Mouse (Mus musculus) kidney, postnatal 0 days (tissue): ENCODE data around the gene Lrrc18. TPM values are rescaled to one million over a fixed set of nuclear protein-coding genes. Genes with fewer than 3 reads are reported as not detected.

Experiments used
- ATAC-seq: fragments of 200-750 bp; cut with Nextera tagmentation; replicated peaks from 2 replicates; pipeline ENCODE4 v1.8.0; 2017; ENCODE audit warnings: low read depth, moderate number of reproducible peaks, moderate TSS enrichment, moderate library complexity; ENCODE audit not compliant: low FRiP score
- DNase-seq: peaks from one replicate; pipeline ENCODE4 v3.0.0-alpha.2; 2016; ENCODE audit warnings: low spot score
- H3K27ac ChIP-seq: fragments of 300-500 bp; sonication (generic); 2 replicates; pipeline ENCODE4 v1.5.1; 2014; ENCODE audit warnings: mild to moderate bottlenecking
- H3K27me3 ChIP-seq: fragments of 300-500 bp; sonication (generic); 2 replicates; pipeline ENCODE4 v1.6.1; 2014; ENCODE audit warnings: low read length, mixed read lengths; ENCODE audit not compliant: insufficient read depth
- H3K36me3 ChIP-seq: fragments of 300-500 bp; sonication (generic); 2 replicates; pipeline ENCODE4 v1.6.1; 2014; ENCODE audit warnings: low read length, mixed read lengths; ENCODE audit not compliant: insufficient read depth
- H3K4me1 ChIP-seq: fragments of 300-500 bp; sonication (generic); replicated peaks from 2 replicates; pipeline ENCODE4 v1.6.1; 2014; ENCODE audit warnings: antibody characterized with exemption, low read length, mixed read lengths; ENCODE audit not compliant: insufficient read depth
- H3K4me2 ChIP-seq: fragments of 300-500 bp; sonication (generic); 2 replicates; pipeline ENCODE4 v1.6.1; 2014; ENCODE audit warnings: mild to moderate bottlenecking, low read length, moderate library complexity, mixed read lengths
- H3K4me3 ChIP-seq: fragments of 300-500 bp; sonication (generic); replicated peaks from 2 replicates; pipeline ENCODE4 v1.5.1; 2014; ENCODE audit warnings: low read depth, low read length
- H3K9ac ChIP-seq: fragments of 300-500 bp; sonication (generic); 2 replicates; pipeline ENCODE4 v1.6.1; 2014; ENCODE audit warnings: low read depth, low read length
- H3K9me3 ChIP-seq: fragments of 300-500 bp; sonication (generic); replicated peaks from 2 replicates; pipeline ENCODE4 v1.6.1; 2016; ENCODE audit warnings: low read length, inconsistent platforms, mixed read lengths
- CTCF ChIP-seq: IDR thresholded peaks from 2 replicates; pipeline ENCODE4 v1.5.1; 2016; ENCODE audit warnings: antibody characterized with exemption, low read depth, mild to moderate bottlenecking, moderate library complexity
- WGBS: fragments of 180-500 bp; shearing (Covaris S2); extraction: QIAGEN DNeasy Blood & Tissue Kit; methylation state at CpG from one replicate; pipeline ENCODE4 v1.1.7; 2014; 5-methylcytosine and 5-hydroxymethylcytosine counted together
- polyA plus RNA-seq: library from polyadenylated mRNA; unstranded; fragments of >200 nt; fragmentation: Nextera tagmentation; extraction: Ambion mirVana; gene quantifications from 2 replicates; pipeline ENCODE4 v1.2.1, GENCODE M21; 2015

Lrrc18 gene
- polyA plus RNA-seq: 0.56 and 0.72 TPM in 2 replicates

DNA sequence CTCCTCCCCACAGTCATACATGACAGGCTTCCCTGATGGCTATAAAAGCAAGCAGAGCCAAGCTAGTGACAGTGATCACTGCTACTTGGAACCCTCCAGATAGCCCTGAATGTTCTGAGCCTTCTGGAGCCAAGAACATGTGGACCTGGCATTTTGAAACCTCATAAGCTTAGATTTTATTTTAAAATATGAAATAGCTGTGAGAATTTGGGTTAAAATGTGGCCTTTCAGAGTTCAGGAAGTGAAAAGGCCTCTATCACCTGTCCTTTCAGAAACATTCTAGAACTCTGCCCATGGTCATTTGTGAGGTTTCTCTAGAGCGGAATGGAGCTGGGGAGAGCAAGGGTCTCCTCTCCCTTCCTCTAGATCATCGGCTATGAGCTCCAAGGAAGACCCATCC, at the start of gene Lrrc18:
TSS of gene Lrrc18 (plus strand) at position 301 of the 400 bp plus-strand sequence.
- Histone ChIP-seq H3K27me3 (no peaks in the 10 kb centered on the region), H3K4me1 (no peaks in the 10 kb centered on the region)

DNA sequence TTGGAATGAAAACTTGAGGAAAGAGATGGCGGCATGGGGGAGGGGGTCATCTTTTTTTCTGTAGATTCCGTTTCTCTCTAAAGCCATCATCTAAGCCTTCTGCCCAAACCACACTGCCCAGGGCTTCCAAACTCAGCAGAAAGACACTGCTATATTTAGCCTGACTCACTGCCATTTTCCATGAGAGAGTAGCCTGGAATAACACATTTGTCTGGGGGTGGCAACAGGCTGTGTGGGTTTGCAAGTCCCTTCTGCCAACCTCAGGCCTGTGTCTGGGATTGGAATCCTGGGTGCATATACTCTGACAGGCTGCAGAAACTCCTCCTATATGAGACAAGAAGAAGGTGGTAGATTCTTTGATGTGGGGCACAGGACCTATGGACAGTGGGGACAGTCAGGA, 43.7 kb upstream of the Lrrc18 start:
- H3K27ac ChIP-seq: no peak overlapping the region
- H3K4me1 ChIP-seq: peaks cover 6% of the 10 kb centered on the region
- WGBS: 92% methylated on average over 2 of the region's 2 CpGs
- H3K4me2 ChIP-seq: no peak overlapping the region
- H3K9me3 ChIP-seq: no peaks in the 10 kb centered on the region
- no peak for TF ChIP-seq CTCF
- no peak overlapping the region for H3K4me3 ChIP-seq
- H3K27me3 ChIP-seq: 0 out of 2 replicates have a peak, but pooled peaks cover 8% of the 10 kb centered on the region
- ATAC-seq: no peak
- DNase-seq: no peak
- no peak overlapping the region for H3K9ac ChIP-seq
- no peaks in the 10 kb centered on the region for H3K36me3 ChIP-seq

More for the DNA sequence above, at the start of gene Lrrc18:
- Histone ChIP-seq H3K27ac (no peak within 1 kb of the TSS), H3K36me3 (no peaks in the 10 kb centered on the region), H3K4me3 (no peak within 1 kb of the TSS), H3K4me2 (no peak within 1 kb of the TSS), H3K9me3 (no peaks in the 10 kb centered on the region), H3K9ac (no peak within 1 kb of the TSS)
- ATAC-seq (no peak), DNase-seq (no peak)
- WGBS: 90% methylated on average over 2 of the region's 2 CpGs
- TF ChIP-seq CTCF: no peak

DNA sequence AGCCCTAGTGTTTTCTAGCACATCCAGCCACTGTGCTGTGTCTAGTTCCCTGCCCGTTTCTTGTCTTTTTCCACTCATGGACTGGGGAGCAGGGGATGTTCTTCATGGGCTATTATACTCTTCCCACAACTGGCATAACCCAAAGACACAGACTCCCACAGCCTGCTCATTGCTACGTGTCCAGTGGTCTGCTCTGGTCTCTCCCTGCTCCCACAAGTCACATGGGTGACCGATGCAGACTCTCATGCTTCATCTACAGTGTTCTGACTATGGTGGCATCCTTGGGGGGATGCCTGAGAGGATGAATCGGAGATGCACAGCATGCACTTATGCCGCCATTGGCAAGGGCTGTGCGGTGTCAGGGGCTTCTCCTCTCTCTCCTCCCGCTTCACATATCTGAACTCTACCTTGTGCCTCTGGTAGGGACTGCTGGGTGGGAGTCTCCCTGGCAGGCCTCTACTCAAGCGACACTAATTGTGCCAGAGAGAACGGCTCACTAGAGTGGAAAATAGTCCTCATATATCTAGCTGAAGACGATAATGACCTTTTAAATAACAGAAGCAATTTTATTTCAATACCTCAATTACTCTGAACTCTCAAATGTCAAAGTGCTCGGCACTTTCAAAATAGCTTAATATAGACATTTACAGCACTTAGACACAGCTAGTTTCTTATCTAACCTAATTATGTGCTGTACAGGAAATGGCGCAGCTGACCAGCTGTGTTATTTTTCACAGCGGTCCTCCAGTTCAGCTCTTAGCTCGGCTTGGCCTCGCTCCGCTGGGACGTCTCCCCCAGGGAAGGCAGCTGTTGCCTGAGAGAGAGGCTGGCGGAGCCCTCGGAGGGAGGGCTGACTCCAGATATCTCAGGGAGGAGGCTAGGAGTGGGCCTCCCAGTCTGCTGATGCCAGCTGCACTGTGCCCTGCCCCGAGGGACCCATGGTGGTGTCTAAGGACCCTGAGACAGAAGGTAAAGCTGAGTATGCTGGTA, 40.6 kb upstream of the Lrrc18 start:
- DNase-seq (peak; percentile 93), ATAC-seq (peak; percentile 81)
- TF ChIP-seq CTCF: no peak
- no peaks in the 10 kb centered on the region for H3K9me3 ChIP-seq
- 0 out of 2 replicates have a peak, but pooled peaks cover 8% of the 10 kb centered on the region for H3K27me3 ChIP-seq
- H3K4me2 ChIP-seq: no peak overlapping the region
- peaks cover 6% of the 10 kb centered on the region for H3K4me1 ChIP-seq
- H3K27ac ChIP-seq: peak overlapping the region; percentile 76
- H3K36me3 ChIP-seq: no peaks in the 10 kb centered on the region
- H3K9ac ChIP-seq: no peak overlapping the region
- no peak overlapping the region for H3K4me3 ChIP-seq
- 15% methylated on average over 20 of the region's 20 CpGs for WGBS

GRCm38 (mm10) chr14:32956486-32956885, 34.7 kb upstream of the Lrrc18 start:
- no peak overlapping the region for H3K4me3 ChIP-seq
- H3K9me3 ChIP-seq: no peaks in the 10 kb centered on the region
- DNase-seq (no peak), ATAC-seq (no peak)
- H3K4me2 ChIP-seq: no peak overlapping the region
- peaks cover 4% of the 10 kb centered on the region; the same call in 1 of the 2 replicates for H3K4me1 ChIP-seq
- H3K9ac ChIP-seq: no peak overlapping the region
- no peak for TF ChIP-seq CTCF
- 0 out of 2 replicates have a peak, but pooled peaks cover 11% of the 10 kb centered on the region for H3K27me3 ChIP-seq
- H3K27ac ChIP-seq: no peak overlapping the region
- no peaks in the 10 kb centered on the region for H3K36me3 ChIP-seq
- 57% methylated on average over 8 of the region's 8 CpGs for WGBS

DNA sequence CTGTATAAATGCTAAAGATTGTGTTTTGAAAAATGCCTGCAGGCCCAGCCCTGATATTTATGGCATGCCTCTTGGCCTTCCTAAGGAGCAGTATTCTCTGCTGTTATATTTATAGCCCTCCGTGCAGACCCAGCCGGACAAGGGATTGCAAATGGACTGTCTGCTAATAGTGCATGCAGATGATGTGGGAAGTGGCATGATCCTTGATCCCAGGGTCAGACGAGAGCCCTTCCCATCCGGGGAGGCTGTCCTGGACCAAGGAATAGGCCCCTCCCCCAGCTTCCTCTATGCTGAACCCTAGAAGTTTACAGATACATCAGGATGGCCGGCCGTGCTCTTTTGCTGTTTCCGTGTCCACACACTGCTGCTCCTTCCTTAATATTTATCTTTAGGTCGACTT, 32.5 kb upstream of the Lrrc18 start:
- no peak overlapping the region for H3K9ac ChIP-seq
- DNase-seq (peak; percentile 51), ATAC-seq (no peak)
- no peak overlapping the region for H3K4me2 ChIP-seq
- H3K27ac ChIP-seq: no peak overlapping the region
- no peak overlapping the region for H3K4me3 ChIP-seq
- no peaks in the 10 kb centered on the region for H3K36me3 ChIP-seq
- TF ChIP-seq CTCF: no peak
- WGBS: 19% methylated on average over 8 of the region's 8 CpGs
- H3K27me3 ChIP-seq: 0 out of 2 replicates have a peak, but pooled peaks cover 8% of the 10 kb centered on the region
- no peaks in the 10 kb centered on the region for H3K9me3 ChIP-seq
- peaks cover 6% of the 10 kb centered on the region; the same call in 1 of the 2 replicates for H3K4me1 ChIP-seq

GRCm38 (mm10) chr14:32960481-32960880, 30.7 kb upstream of the Lrrc18 start:
- Histone ChIP-seq H3K4me3 (no peak overlapping the region), H3K36me3 (no peaks in the 10 kb centered on the region), H3K9ac (no peak overlapping the region), H3K4me1 (peaks cover 6% of the 10 kb centered on the region; the same call in 1 of the 2 replicates), H3K4me2 (no peak overlapping the region), H3K27ac (no peak overlapping the region), H3K9me3 (no peaks in the 10 kb centered on the region), H3K27me3 (0 out of 2 replicates have a peak, but pooled peaks cover 8% of the 10 kb centered on the region)
- WGBS: 47% methylated on average over 5 of the region's 5 CpGs
- peak; percentile 83 for TF ChIP-seq CTCF
- ATAC-seq (no peak), DNase-seq (peak; percentile 88)
